Mouse (Mus musculus): ENCODE data around the gene Itpr1.

The Itpr1 gene

DNA sequence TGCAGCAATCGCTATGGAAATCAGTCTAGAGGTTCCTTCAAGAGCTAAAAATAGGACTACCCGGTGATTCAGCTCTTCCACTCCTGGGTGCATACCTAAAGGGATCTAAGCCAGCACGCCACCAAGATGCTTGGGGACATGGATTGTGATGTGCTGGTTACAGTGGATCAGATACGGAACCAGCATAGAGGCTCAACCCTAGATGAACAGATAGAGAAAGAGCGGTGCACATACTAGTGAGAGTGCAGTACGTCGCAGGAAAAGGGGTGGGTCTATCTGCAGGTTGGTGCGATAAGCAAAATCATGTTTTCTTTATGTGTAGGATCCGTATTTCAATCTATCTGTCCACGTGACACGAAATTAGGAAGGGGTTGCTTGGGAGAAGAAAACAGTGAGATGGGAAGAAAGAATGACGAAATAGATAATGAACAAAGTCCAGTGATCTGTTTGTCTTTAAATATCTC lies 113.1 kb downstream of the Itpr1 start:
- no peak for DNase-seq

DNA sequence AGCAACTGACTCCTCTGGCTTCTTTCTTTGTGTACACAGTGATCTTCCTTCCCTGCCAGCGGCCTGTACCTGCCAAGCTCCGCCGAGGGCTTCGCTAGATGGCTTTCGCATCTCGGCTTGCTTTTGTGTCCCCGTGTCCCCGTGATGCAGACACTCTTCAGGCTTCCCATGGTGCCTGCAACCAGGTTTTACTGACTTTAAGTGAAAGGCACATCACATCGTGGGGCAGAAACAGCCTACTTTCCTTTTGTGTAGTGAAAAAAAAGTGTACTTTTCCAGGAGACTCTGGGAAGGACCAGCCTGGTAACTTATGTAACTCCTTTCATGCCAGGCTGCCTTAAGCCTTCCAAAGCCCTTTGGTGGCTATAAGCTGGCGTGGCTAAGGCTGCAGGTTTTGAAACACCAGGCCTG lies 113.9 kb downstream of the Itpr1 start:
- no peak for DNase-seq

DNA sequence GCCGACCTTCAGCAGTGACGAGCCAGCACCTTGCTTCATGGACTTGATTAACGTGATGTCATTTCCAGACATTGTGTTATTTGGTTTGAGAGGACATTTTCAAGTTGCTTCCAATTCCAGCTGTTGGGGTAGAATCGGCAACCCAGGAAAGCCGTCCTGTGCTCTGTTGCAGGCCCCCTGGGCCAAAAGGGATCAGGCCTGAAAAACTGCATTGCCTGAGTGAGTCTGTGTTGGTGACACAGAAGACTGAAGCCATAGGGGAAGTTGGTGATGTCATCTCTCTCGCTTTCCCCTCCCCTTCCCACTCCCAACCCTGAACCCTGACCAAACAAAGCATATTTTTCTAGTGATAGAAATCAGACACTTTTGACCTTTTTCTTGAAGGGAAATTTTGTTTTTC lies 114.7 kb downstream of the Itpr1 start:
- no peak for DNase-seq

DNA sequence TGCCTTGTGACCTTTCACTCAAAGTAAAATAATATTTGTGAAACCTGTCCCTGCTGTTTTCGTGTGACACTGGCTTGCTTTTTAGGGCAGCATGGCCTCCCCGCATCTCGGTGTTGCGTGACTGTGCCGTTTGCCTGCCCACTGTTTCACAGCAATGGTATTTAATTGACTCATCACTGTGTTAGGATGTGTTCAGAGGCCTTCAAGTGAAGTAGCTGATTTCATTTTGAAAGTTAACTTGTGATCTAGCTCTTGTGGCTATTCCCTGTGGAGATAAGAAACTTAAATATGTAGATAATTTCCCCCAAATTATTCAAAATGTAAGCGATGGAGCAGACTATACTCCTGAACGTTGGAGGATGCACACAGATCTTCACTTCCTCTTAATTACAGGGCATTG lies 115.4 kb downstream of the Itpr1 start:
- no peak for DNase-seq

DNA sequence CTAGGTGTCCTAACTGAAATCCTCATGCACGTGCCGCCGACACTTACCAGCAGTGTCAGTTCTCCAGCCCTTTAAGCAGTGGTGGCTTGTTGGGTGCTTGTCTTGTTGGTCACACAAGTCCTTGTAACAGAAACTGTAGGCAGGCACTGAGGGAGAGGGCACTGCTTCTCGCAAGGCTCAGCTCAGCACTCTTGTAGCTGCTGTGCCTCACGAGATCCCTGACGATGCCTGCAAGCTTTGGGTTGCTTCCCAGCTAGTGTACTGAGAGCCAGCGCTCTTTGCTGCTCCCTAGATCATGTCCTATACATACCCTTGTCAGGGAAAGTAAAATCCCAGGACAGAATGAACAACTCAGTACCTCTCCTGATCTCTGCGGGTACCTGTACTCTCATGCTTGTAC lies 117.6 kb downstream of the Itpr1 start:
- no peak for DNase-seq

DNA sequence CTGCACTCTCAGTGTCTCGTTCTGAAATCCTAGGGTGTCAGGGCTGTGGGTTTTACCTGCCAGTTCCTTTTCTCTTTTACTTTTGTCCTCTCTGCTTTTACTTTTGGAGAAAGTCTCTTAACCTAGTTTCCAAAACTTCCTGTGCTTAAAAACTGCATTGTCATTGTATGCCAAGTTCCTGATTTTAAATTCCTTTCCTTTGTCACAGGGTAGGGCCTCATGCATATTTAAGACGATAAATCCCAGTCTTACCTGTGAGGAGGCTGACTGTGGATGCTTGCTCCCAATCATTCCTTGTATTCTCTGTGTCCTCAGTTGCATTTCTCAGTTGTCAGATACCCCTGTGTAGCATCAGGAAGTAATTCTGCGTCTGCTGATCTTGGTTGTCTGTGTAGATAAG lies 118.4 kb downstream of the Itpr1 start:
- DNase-seq = no peak

DNA sequence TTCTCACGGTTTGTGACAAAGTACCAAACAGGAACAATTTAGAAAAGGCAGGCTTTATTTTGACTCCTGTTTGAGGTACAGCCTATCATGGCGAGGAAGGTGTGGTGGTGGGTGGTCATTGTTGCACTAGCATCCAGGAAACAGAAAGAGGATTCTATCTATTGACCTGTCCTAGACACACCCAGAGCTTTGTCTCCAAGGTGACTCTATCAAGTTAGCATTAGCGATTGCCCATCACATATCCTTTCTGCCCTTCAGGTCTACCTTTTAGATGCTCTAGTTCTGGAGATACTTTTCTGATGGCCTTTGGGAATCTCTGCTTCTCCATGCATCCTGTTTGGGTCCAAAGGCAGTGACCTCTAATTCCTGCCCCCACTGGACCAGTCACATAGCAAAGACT lies 121.2 kb downstream of the Itpr1 start:
- DNase-seq = no peak

DNA sequence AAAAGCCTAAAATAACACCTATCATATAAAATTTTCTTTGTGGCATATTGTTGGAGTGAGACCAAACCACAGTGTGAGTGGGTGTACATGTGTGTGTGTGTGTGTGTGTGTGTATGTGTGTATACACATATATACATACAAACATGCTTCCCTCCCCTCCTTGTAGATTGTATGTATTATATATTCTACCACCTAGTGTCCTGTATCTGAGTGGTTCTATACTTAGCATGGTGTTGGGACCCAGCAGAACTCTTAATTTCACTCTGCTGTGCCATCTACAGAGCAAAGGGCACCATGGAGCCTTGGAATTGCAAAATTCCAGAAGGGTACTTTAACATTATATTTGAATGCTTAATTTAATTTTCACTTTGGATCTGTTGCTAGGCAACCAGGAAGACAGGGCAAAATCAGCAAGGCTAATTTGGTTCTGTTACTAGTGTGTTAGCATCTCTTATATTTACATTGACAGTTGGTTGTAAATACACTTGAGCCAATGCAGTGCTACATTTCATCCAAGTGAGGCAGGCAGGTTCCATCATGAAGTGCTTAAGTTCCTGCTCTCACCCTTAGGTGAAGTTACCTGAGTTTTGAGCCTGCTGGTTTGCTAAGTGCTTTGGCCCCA lies 122.4 kb downstream of the Itpr1 start:
- DNase-seq = no peak

DNA sequence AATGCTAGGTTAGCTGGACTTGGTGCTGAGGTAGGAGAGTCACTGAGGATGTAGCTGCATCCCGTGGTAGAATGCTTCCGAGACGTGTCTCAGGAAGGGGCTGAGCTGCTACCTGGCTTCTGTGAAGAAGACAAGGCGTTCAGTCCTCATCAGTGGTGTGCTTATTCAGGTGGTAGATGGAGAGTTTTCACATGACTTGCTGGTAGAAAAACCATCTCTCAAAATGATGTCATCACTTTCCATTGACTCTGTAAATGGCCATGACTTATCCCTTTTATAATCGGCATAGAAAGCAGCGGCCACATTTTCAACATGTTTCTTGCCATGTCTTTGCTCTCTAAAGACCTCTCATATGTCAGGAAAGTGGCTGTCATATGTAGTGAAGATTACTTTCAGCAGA lies 123.6 kb downstream of the Itpr1 start:
- DNase-seq = no peak

DNA sequence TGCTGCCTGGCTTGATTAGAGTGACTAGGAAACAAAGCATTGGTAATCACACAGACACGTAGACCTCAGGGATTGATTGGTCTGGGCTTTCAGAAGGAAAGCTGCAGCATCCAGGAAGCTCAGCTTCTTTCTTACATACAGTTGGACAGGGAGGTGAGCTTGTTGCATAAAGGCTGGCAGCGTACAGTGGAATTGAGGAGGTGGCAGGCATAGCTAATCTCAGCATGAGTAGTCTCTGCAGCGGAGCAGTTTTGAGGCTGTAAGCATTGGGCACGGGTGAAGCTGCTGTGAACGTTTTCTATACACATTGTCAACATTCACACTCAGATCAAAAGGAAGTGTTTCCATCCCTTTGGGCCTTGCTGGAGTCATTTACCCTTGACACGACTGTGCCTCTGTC lies 124.4 kb downstream of the Itpr1 start:
- no peak for DNase-seq

DNA sequence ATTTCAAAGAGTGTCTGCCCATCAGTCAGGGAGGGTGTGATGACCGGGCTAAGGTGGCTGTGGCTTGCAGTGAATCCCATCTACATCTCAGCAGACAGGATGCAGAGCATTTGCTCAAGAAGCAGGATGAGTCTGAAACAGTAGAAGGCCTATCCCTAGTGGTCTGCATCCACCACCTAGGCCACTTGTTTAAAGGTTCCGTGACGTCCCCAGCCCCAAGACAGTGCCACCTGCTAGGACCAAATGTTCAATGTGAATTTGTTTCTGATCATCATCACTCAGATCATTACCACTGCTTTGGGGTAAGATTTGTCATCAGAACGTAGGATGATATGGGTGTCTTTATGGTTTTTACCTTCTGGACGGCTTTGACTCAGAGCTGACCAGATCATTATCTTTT lies 125.5 kb downstream of the Itpr1 start:
- no peak for DNase-seq

DNA sequence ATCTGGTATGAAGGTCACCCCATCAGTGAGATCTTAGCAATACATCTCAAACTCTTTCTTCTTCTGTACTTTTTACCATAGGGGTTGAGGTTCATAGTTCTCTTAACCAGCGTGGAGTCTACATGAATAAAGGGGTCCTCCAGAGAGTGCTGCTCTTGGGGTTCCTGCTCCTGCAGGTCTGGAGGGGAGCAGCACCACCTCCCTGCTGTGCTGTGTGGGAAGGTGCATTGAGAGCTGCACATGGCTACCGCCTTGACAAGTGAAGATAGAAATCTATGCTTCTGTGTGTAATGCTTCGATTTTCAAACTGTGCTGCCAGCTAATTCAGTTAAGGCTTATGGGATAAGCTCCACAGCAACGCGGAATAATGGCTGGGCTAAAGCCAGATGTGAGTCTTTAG lies 130.1 kb downstream of the Itpr1 start:
- DNase-seq = no peak

DNA sequence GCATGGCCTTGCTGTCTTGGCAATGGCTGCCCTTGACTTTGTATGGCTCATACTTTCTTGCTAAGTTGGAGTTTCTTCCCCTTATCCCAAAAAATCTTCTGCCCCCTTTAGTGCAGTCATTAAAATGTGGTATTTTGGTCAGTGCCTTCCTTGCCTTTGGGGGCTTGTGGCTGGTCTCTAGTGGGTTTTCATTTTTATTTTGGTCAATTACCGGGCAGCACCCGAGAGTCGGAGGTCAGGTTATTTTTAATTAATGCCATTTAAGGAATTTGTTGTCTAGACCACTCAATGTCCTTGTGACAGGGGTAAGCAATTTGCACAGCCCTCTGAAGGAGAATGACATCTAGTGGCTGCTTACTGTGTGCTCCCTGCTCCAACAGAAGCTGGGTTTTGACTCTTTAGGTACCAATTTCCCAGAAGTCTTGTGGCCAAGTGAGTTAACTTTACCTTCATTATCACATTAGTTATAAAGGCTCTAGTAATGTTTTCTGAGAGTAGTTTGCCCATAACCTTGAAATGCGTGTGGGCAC lies 130.9 kb downstream of the Itpr1 start:
- no peak for DNase-seq

DNA sequence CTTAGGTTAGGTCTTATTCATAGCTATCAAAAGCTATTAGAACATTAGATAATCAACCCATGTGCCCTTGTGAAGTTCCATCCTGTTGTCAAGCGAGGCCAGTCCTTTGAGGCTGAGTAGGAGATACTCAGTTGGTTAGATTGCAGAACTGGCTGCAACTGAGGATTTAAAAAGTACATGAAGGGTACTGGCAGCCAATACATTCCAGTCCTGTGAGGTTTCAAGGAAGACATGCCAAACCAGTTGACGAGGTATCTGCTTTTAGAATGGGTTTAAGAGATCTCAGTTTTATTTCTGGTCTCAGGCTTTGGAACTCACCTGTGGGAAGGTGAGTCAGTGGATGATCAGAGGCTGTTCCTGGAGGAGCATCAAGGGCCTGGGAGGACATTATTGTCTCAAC lies 137.9 kb downstream of the Itpr1 start:
- no peak for DNase-seq

DNA sequence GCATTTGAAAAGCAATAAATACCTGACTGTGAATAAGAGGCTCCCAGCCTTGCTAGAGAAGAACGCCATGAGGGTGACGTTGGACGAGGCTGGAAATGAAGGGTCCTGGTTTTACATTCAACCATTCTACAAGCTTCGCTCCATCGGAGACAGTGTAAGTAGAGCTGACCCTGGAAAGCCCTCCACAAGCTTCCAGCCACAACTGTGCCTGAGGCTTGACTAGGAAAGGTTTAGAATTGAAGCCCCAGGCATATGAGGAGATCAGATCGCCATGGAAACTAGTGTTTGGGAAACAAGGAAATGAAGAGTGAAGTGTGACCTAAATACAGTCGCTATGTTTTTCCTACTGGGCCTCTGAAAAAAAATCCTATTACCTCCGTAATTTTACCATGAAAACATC lies 139.1 kb downstream of the Itpr1 start:
- no peak for DNase-seq

DNA sequence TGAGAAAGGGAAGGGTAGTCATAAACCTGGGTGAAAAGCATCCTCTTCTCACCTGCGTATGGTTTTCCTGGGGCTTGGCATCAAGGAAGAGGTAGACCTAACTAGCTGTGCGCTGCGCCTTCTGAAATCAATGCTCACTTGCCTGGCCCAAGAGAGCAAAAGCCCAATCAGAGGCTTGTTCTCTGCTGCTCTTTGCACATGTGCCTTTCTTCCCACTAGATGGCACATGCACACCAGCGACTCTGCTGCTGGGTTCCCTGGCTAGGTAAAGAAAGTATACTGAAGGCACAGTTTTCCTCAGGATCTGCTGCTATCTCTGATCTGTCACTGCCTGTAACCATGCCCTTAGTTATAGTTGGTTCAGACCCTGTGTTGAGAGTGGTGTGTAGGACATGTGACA lies 154.5 kb downstream of the Itpr1 start:
- no peak for DNase-seq

DNA sequence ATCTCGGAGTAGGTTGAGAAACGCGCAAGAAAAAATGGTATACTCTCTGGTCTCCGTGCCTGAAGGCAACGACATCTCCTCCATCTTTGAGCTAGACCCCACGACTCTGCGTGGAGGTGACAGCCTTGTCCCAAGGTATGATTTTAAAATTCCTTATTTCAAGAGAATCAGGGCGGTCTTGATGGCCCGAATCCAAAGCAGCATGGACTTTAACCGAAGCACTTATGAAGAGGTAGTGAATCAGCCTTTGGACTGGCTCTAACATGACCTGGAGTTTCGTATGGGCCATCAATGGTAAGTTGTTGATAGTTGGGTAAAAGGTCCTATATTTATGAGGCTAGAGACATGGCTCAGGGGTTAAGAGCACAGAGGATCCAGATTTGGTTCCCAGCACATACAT lies 156.1 kb downstream of the Itpr1 start:
- no peak for DNase-seq

DNA sequence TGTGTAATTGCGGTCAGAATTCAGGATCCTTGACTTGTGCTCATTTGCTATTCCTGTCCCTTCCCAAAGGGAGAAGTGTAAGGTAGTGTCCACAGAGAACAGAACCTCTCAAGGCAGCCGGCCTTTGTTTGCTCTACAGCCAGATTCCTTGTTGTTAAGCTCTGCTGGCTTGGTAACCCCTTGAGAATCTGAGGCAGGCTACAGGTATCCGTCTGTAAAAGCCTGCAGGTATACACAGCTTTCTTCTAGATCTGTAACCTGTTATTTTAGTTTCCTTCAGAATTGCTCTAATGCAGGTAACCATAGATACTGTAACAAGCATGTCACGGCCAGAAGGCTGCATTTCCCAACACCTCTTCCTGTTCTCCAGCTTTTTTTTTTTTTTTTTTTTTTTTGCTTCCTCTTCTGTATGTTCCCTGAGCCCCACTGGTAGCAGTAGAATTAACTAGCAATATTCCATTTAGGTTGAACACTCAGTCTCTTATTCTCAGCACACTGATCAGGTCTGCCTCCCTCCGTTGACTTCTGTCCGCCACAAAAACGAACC lies 158.5 kb downstream of the Itpr1 start:
- no peak for DNase-seq

DNA sequence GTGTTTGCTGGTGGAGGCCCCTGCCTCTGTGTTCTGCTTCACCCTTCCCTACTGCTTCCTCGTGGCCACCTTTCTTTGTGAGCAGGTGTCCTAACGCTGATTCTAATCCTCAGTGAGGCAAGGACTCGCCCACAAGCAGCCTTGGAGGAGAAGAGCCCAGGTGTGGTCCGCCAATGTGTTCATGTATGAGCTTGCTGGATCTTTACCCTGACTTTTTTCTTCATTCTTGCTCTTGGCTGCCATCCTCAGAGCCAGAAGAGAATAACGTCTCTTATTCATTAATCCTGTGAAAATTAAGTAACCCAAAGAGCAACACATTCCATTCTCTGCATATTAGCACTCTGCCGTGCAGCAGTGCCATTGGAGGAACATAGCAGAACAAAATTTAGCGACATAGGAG lies 161.1 kb downstream of the Itpr1 start:
- DNase-seq = no peak

DNA sequence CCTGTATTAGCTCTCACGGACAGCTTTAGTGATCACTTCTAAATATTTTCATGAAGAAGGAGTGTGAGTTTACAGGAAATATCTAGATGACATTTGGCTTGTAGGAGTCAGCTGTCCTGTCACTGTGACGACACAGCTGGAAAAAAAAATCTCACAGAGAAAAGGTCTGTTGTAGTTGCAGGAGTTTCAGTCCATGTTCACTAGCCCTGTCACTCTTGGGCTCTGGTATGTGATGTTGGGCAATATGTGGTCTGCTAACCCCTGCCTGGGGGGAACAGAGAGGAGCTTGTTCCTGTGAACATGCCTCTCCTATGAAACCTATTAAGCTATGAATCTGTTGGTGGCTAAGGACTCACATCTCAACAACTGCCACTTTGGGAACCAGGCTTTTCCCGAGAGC lies 166.1 kb downstream of the Itpr1 start:
- no peak for DNase-seq

DNA sequence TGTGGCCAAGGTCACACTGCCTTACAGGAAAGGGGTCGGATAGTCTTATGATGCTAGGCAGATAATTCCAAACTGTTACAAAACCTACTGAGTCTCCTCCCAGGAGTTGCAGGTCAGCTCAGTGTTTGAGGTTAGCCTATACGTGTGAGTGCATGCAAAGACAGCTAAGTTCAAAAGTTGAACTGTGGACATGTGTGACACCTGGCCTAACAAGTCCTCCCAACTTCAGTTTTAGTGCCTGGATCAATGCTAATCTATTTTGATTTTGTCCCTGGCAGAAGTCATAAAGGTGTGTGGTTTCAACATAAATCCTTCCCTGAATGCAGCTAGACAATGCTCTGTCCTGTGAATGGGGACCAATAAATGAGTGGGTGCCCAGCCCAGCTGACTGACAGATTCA lies 167.3 kb downstream of the Itpr1 start:
- DNase-seq = no peak

DNA sequence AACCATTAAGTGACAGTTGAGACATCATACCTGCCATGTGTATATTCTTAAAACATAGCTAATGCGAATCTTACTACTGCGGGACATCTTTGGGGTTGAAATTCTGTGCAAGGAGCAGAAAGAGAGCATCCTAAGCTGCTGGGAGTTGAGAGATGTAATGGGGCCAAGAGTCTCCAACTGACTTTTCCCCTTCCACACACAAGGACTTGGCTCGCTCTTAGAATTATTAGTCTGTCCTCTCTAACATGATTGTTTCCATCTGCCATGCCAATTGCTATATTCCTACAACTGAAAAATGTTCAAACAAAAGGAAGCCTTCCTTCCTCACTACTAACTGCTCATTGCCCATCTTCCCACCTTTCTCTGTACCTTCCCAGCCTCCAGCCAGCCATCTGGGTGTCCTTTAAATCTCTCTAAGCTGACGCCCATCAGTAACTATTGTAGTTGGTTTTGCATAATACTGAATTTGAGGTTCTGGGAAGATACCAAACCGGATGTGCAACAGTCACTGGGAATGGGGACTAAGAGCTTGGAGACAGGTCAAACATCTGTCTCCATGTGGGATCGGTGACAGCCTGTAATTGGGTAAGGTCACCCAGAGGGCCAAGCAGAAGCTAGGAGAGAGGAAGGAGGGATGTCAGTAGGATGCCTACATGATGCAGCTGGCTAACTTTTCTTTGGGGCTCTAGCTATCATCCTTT lies 177.9 kb downstream of the Itpr1 start:
- DNase-seq = no peak

DNA sequence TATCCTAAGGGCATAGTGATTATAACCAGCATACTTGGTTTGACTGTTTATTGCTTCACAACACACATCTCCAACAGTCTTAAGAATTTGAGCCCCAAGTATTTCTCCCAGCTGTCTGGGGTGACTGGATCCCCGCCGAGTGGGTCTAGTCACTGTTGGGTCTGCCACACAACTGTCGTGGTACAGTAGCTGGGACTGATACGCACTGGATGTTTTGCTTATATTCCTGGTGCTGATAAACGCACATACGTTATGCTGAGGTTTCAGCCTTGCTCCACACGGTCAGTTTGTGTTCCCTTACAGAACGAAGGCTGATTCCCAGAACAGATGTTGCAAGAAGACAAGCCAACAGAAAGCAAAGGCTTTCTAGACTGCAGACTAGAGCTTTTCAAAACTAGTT lies 180.2 kb downstream of the Itpr1 start:
- DNase-seq = no peak

DNA sequence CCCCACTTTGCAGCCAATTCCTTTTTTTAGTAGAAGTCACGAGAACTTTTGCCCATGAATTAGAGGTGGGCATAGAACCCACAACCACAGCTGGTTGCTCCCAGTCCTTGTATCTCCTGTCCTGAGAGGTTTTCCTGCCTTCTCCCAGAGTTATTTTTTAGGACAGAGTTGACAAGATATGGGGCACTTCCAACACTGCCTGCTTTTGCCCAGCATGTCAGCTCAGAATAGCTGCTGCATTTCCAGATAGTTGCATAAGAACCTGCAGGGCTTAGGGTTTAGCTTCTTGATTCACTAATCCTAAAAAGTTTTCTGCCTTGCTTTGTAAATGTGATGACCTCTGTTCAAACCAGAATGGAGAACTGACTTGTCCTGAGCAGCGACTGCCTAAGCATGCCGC lies 185.1 kb downstream of the Itpr1 start:
- no peak for DNase-seq

All from kidney, adult 18-20 months (tissue).